Mouse (Mus musculus) MEL (cell line): ENCODE results near the gene Olfr685. TPM values are rescaled to one million over a fixed set of nuclear protein-coding genes. Genes with fewer than 3 reads are reported as not detected.

Source experiments
- DNase-seq: peaks from one replicate; pipeline ENCODE4 v3.0.0; 2011; ENCODE audit warnings: low read depth, low spot score
- H3K27ac ChIP-seq: 2 replicates; pipeline ENCODE4 v1.5.1; 2012; ENCODE audit warnings: low read depth, mild to moderate bottlenecking, control low read depth, low read length, moderate library complexity; ENCODE audit not compliant: control insufficient read depth
- H3K27me3 ChIP-seq, 2 experiments: fragments of 150-350 bp in 1 of 2; sonication (generic) in 1 of 2; 2 replicates each; pipeline ENCODE4 v1.6.1; 2012; ENCODE audit warnings: low read length in 2 of 2, mild to moderate bottlenecking in 2 of 2, improper control_type of control experiment in 1 of 2, moderate library complexity in 1 of 2; ENCODE audit not compliant: insufficient read depth in 2 of 2, control insufficient read depth in 1 of 2
- H3K36me3 ChIP-seq, 2 experiments: 2 replicates each; pipeline ENCODE4 v1.6.1; 2012 to 2014; ENCODE audit warnings: low read length in 2 of 2, improper control_type of control experiment in 1 of 2, inconsistent platforms in 1 of 2, mild to moderate bottlenecking in 1 of 2; ENCODE audit not compliant: insufficient read depth in 2 of 2, control insufficient read depth in 1 of 2
- H3K4me1 ChIP-seq, 2 experiments: fragments of 150-350 bp in 1 of 2; sonication (generic) in 1 of 2; 2 replicates each; pipeline ENCODE4 v1.6.1; 2012; ENCODE audit warnings: low read length in 2 of 2, improper control_type of control experiment in 1 of 2, mild to moderate bottlenecking in 1 of 2; ENCODE audit not compliant: insufficient read depth in 2 of 2, control insufficient read depth in 1 of 2
- H3K4me3 ChIP-seq, 2 experiments: fragments of 150-350 bp in 1 of 2; sonication (generic) in 1 of 2; 2 replicates each; pipeline ENCODE4 v1.5.1; 2012; ENCODE audit warnings: low read depth in 2 of 2, low read length in 2 of 2, mild to moderate bottlenecking in 2 of 2, moderate library complexity in 2 of 2, control low read depth in 1 of 2, improper control_type of control experiment in 1 of 2; ENCODE audit not compliant: control insufficient read depth in 1 of 2, insufficient read depth in 1 of 2
- H3K79me2 ChIP-seq: 2 replicates; pipeline ENCODE4 v1.6.1; 2012; ENCODE audit warnings: mild to moderate bottlenecking, low read length, moderate library complexity; ENCODE audit not compliant: control insufficient read depth, poor library complexity, insufficient read depth
- H3K9ac ChIP-seq: 2 replicates; pipeline ENCODE4 v1.6.1; 2012; ENCODE audit warnings: low read depth, mild to moderate bottlenecking, control low read depth, low read length, moderate library complexity; ENCODE audit not compliant: control insufficient read depth, poor library complexity, severe bottlenecking
- H3K9me3 ChIP-seq: fragments of 150-350 bp; sonication (generic); replicated peaks from 2 replicates; pipeline ENCODE4 v1.6.1; 2012; ENCODE audit warnings: mild to moderate bottlenecking, low read length, improper control_type of control experiment, moderate library complexity; ENCODE audit not compliant: insufficient read depth
- ELF1 ChIP-seq: IDR thresholded peaks from 2 replicates; pipeline ENCODE4 v1.6.1; 2014; ENCODE audit warnings: low read depth, mild to moderate bottlenecking, inconsistent platforms, low read length, improper control_type of control experiment, moderate library complexity
- GABPA ChIP-seq: IDR thresholded peaks from 2 replicates; pipeline ENCODE4 v1.6.1; 2012; ENCODE audit warnings: low read depth, mild to moderate bottlenecking, inconsistent platforms, low read length, improper control_type of control experiment, moderate library complexity
- HCFC1 ChIP-seq: IDR thresholded peaks from 2 replicates; pipeline ENCODE4 v1.6.1; 2012; ENCODE audit warnings: low read depth, mild to moderate bottlenecking, inconsistent platforms, low read length, improper control_type of control experiment, moderate library complexity
- KAT2A ChIP-seq: conservative IDR thresholded peaks from 2 replicates; pipeline ENCODE4 v1.6.1; 2012; ENCODE audit warnings: low read depth, low read length, improper control_type of control experiment, inconsistent platforms
- MAFK ChIP-seq: IDR thresholded peaks from 2 replicates; pipeline ENCODE4 v1.6.1; 2011; ENCODE audit warnings: low read depth, mild to moderate bottlenecking, low read length, improper control_type of control experiment, borderline replicate concordance
- MAX ChIP-seq: IDR thresholded peaks from 2 replicates; pipeline ENCODE4 v1.6.1; 2011; ENCODE audit warnings: low read length, improper control_type of control experiment
- MAZ ChIP-seq: IDR thresholded peaks from 2 replicates; pipeline ENCODE4 v1.6.1; 2012; ENCODE audit warnings: low read depth, mild to moderate bottlenecking, inconsistent platforms, low read length, improper control_type of control experiment
- MXI1 ChIP-seq: IDR thresholded peaks from 2 replicates; pipeline ENCODE4 v1.6.1; 2011; ENCODE audit warnings: mild to moderate bottlenecking, low read depth, low read length, improper control_type of control experiment
- MYB ChIP-seq: IDR thresholded peaks from 2 replicates; pipeline ENCODE4 v1.6.1; 2011; ENCODE audit warnings: mild to moderate bottlenecking, low read depth, low read length, improper control_type of control experiment
- MYC ChIP-seq: IDR thresholded peaks from 2 replicates; pipeline ENCODE4 v1.6.1; 2011; ENCODE audit warnings: low read depth, mild to moderate bottlenecking, low read length, improper control_type of control experiment, moderate library complexity
- NELFE ChIP-seq: IDR thresholded peaks from 2 replicates; pipeline ENCODE4 v1.6.1; 2011; ENCODE audit warnings: low read depth, low read length, improper control_type of control experiment
- POLR2AphosphoS2 ChIP-seq: IDR thresholded peaks from 2 replicates; pipeline ENCODE4 v1.6.1; 2011; ENCODE audit warnings: low read length, improper control_type of control experiment
- POLR2AphosphoS5 ChIP-seq: IDR thresholded peaks from 2 replicates; pipeline ENCODE4 v1.6.1; 2012; ENCODE audit warnings: low read depth, borderline replicate concordance, mild to moderate bottlenecking, inconsistent platforms, low read length, moderate library complexity, mixed read lengths
- RAD21 ChIP-seq: IDR thresholded peaks from 2 replicates; pipeline ENCODE4 v1.6.1; 2011; ENCODE audit warnings: mild to moderate bottlenecking, low read depth, low read length, improper control_type of control experiment
- RCOR1 ChIP-seq: IDR thresholded peaks from 2 replicates; pipeline ENCODE4 v1.6.1; 2012; ENCODE audit warnings: low read depth, mild to moderate bottlenecking, inconsistent platforms, low read length, improper control_type of control experiment
- SIN3A ChIP-seq: IDR thresholded peaks from 2 replicates; pipeline ENCODE4 v1.6.1; 2012; ENCODE audit warnings: low read length, improper control_type of control experiment, inconsistent platforms
- TAL1 ChIP-seq: IDR thresholded peaks from 2 replicates; pipeline ENCODE4 v1.6.1; 2012; ENCODE audit warnings: mild to moderate bottlenecking, inconsistent platforms, low read length, moderate library complexity, mixed read lengths
- TBP ChIP-seq: IDR thresholded peaks from 2 replicates; pipeline ENCODE4 v1.8.0; 2011; ENCODE audit warnings: low read depth, low read length, improper control_type of control experiment
- TCF12 ChIP-seq: IDR thresholded peaks from 2 replicates; pipeline ENCODE4 v1.6.1; 2014; ENCODE audit warnings: low read depth, mild to moderate bottlenecking, inconsistent platforms, low read length, improper control_type of control experiment, moderate library complexity
- UBTF ChIP-seq: IDR thresholded peaks from 2 replicates; pipeline ENCODE4 v1.6.1; 2012; ENCODE audit warnings: low read depth, mild to moderate bottlenecking, inconsistent platforms, low read length, improper control_type of control experiment, moderate library complexity, borderline replicate concordance; ENCODE audit not compliant: insufficient read depth
- USF1 ChIP-seq: IDR thresholded peaks from 2 replicates; pipeline ENCODE4 v1.6.1; 2014; ENCODE audit warnings: low read depth, mild to moderate bottlenecking, inconsistent platforms, low read length, improper control_type of control experiment, moderate library complexity
- USF2 ChIP-seq, 2 experiments: IDR thresholded peaks; 2 replicates each; pipeline ENCODE4 v1.6.1; 2011 to 2012; ENCODE audit warnings: improper control_type of control experiment in 2 of 2, low read length in 2 of 2, borderline replicate concordance in 1 of 2, inconsistent platforms in 1 of 2, low read depth in 1 of 2, mild to moderate bottlenecking in 1 of 2; ENCODE audit not compliant: insufficient read depth in 1 of 2
- ZC3H11A ChIP-seq: IDR thresholded peaks from 2 replicates; pipeline ENCODE4 v1.6.1; 2012; ENCODE audit warnings: low read depth, mild to moderate bottlenecking, inconsistent platforms, low read length, improper control_type of control experiment
- ZKSCAN1 ChIP-seq: IDR thresholded peaks from 2 replicates; pipeline ENCODE4 v1.6.1; 2012; ENCODE audit warnings: low read depth, mild to moderate bottlenecking, inconsistent platforms, low read length, improper control_type of control experiment, moderate library complexity
- ZNF384 ChIP-seq: IDR thresholded peaks from 2 replicates; pipeline ENCODE4 v1.6.1; 2012; ENCODE audit warnings: low read depth, mild to moderate bottlenecking, inconsistent platforms, low read length, improper control_type of control experiment
- polyA plus RNA-seq, 2 experiments: library from polyadenylated mRNA; stranded (reverse) in 1 of 2; unstranded in 1 of 2; fragments of >175 nt in 1 of 2; fragments of >200 nt in 1 of 2; gene quantifications; 2 replicates each; pipeline versions ENCODE4 v1.2.1 to v1.2.4; 2012; ENCODE audit warnings: low replicate concordance in 2 of 2, low read depth in 1 of 2; ENCODE audit not compliant: insufficient read length in 2 of 2, insufficient read depth in 1 of 2, missing spikeins in 1 of 2
- total RNA-seq: library from RNA; depleted of rRNA; stranded (reverse); fragments of 300-350 nt; gene quantifications from 2 replicates; pipeline ENCODE4 v1.2.3, GENCODE M21; 2012; rRNA removed

Gene Olfr685
- total RNA-seq, result not detected in 2 replicates
- not detected for polyA plus RNA-seq

DNA sequence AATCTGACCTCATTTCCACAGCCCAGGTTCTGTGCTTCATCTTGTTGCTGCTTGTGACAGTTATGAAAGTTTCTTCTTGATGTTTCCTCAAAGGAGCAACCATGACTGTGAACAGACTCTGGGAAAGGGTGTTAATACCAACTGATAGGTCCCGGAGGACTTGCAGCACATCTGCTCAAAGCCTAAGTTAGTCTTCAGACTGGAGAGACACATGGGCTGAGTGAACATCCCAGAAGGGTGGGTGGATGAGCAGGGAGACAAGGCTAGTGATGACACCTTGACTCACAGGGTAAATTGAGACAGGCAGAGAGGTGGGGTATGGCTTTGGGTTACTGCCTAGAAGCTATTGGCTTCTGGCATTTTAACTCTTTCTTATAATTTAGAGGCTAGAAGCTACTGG is at the start of gene Olfr685:
Olfr685 (minus strand) TSS at position 101 of the 400 bp plus-strand sequence.
- no peak within 1 kb of the TSS for H3K27ac ChIP-seq
- H3K9me3 ChIP-seq, result no peaks in the 10 kb centered on the region
- no peak within 1 kb of the TSS for H3K9ac ChIP-seq
- TF ChIP-seq ZKSCAN1 (no peak), UBTF (no peak), MYC (no peak), RCOR1 (no peak), HCFC1 (no peak), USF2 (IDR thresholded peaks at IDR 0.05; ENCODE audit: borderline replicate concordance in 1 of 2, insufficient read depth in 1 of 2, low read depth in 1 of 2, low read length in 2 of 2) (no peak), POLR2AphosphoS2 (no peak), KAT2A (no peak), TAL1 (no peak), MAZ (no peak), USF1 (no peak), GABPA (no peak), ELF1 (no peak)
- no peaks in the 10 kb centered on the region for H3K36me3 ChIP-seq
- no peaks in the 10 kb centered on the region for H3K79me2 ChIP-seq
- no peaks in the 10 kb centered on the region for H3K4me1 ChIP-seq
- DNase-seq, result no peak
- H3K27me3 ChIP-seq, result no peaks in the 10 kb centered on the region
- no peak within 1 kb of the TSS for H3K4me3 ChIP-seq

DNA sequence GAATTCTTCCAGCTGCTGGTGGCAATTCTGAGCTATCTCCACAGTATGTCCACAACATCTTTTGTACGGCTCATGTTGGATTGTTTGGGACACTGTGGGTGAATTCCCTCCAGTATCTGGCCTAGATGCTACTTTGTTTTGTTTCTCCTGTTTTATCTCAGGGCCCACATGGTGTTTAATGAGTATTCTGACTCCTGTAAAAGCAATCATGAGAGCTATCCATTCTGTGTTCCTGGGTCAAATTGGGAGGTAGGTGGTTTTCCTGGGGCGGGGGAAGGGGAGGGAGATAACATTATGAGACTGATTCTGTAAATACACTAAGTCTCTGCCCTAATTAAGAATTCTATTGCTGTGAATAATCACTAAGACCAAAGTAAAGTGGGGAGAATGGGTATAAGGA is 43.6 kb upstream of the Olfr685 start:
- Histone ChIP-seq H3K79me2 (no peaks in the 10 kb centered on the region), H3K9me3 (no peaks in the 10 kb centered on the region)
- no peak for DNase-seq

DNA sequence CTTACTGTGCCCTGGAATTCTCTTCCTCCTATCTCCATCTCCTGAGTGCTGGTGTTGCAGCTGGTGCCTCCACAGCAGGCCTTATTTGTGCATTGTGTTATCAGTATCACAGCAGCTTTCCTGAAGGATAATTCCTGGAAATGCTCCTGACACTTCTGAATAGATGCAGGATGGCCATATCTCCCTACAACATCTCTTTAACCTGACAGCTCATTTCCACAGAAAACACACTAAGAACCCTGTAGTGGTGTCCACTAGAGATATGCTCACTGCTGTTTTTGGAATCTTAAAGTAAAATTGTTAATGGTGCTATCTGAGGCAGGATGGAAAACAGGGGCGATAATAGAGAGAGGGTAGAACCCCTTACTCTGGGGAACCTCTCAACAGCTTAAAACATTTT is 42.3 kb upstream of the Olfr685 start:
- H3K4me3 ChIP-seq, result no peak overlapping the region
- H3K79me2 ChIP-seq, result no peaks in the 10 kb centered on the region
- TF ChIP-seq MXI1 (no peak), SIN3A (no peak), GABPA (no peak), MYC (no peak), ZC3H11A (no peak), TBP (no peak), NELFE (no peak), ZKSCAN1 (no peak), MAZ (no peak), TAL1 (no peak), TCF12 (no peak), ZNF384 (no peak), RAD21 (no peak), POLR2AphosphoS5 (no peak), USF2 (IDR thresholded peaks at IDR 0.05; ENCODE audit: borderline replicate concordance in 1 of 2, insufficient read depth in 1 of 2, low read depth in 1 of 2, low read length in 2 of 2) (no peak), MAFK (no peak)
- H3K9ac ChIP-seq, result no peak overlapping the region
- no peaks in the 10 kb centered on the region for H3K27me3 ChIP-seq
- H3K9me3 ChIP-seq, result no peaks in the 10 kb centered on the region
- no peaks in the 10 kb centered on the region for H3K4me1 ChIP-seq
- no peak overlapping the region for H3K27ac ChIP-seq
- no peaks in the 10 kb centered on the region for H3K36me3 ChIP-seq
- DNase-seq, result no peak

More for the DNA sequence above, 43.6 kb upstream of the Olfr685 start:
- Histone ChIP-seq H3K27me3 (no peaks in the 10 kb centered on the region), H3K36me3 (no peaks in the 10 kb centered on the region), H3K9ac (no peak overlapping the region), H3K27ac (no peak overlapping the region), H3K4me3 (no peak overlapping the region), H3K4me1 (no peaks in the 10 kb centered on the region)
- TF ChIP-seq MAX (no peak), MYB (no peak)
